Mouse (Mus musculus) mouse trophoblast stem cell (cell line): ENCODE data around the gene Ccm2.

Source experiments
- in situ Hi-C, 2 experiments: fragments of 300-500 bp; cut with MseI, MboI; formaldehyde crosslinking; loops; 2 replicates in 1 of 2; 3 replicates in 1 of 2; pipeline ENCODE4 v1.15.1; 2025

The Ccm2 gene

DNA sequence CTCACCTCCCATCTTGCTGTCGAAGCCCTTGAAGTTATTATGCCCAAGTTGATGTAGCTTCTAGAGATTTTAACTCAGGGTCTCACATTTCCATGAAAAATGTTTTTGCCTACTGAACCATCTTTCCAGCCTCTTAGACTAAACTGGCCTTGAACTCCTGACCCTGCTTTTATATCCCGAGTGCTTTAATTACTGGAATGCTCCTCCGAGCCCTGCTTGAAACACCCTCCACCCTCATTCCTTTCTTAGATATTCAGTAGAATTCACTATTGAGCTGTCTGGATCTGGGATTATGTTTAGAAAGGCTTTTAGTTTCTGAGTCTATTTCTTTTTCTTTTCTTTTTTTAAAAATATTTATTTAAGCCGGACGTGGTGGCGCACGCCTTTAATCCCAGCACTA is 32.7 kb downstream of the Ccm2 start:
- in situ Hi-C loops = no loop called here

DNA sequence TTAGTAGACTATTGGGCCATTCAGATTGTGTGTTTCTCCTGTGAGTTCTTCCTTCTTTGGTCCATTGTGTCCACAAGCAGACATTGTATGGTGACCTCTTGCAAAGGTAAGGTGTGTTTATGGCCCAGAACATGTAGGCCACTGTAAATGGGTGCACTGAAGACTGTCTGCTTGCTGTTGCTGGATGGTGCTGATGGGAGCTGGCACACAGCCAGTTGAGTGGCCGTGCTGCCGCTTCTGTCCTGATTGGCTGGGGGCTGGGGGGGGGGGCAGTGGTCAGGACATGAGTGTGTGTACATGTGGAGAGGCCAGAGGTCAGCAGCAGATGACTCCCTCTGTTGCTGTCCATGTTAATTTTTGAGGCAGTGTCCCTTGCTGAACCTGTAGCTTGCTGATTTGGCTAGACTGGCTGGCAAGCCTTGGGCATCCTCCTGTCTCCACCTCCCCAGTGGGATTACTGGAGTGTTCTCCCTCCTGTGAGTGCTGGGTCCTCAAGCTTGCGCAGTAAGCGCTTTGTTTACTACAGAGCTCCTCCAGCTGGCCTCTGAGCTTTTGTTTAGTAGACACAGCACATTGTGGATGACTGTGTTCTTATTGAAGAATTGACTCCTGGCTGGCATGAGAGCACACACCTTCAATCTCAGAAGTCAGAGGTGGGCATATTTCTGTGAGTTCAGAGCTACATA is 33.5 kb downstream of the Ccm2 start:
- in situ Hi-C loops = no loop called here

DNA sequence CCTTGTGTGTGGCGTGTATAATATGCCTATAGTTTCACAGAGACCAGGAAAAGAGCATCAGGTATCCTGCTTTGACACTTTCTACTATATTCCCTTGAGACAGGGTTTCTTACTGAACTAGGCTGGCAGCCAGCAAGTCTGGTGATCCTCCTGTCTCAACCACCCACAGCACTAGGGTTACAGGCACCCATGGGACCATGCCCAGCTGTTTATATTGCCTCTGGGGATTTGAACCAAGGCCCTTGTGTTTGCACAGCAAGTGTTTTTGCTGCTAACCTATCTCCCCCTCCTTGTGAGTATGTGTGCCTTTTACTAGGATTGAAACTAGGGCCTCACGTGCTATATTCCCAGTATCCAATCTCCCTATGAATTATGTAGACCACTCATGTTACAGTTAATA is 34.9 kb downstream of the Ccm2 start:
- in situ Hi-C loops = no loop called here

DNA sequence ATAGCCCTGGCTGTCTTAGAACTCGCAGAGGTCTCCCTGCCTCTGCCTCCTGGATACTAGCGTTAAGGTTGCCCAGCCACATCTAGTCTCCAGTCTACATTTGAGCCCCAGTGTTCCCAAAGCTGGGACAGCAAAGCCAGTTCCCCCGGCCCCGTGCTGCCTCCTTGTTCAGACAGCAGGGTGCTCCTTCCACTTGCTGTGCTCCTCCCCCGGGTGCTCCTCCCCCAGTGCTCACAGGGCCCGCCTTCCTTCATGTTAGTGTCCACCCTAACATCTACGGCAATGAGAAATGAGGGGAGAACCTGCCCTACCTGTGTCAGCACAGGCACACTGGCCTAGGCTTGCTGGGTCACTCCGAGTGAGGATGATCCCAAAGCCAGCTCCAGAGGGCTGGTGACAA is 39.1 kb downstream of the Ccm2 start:
- in situ Hi-C loops = no loop called here

DNA sequence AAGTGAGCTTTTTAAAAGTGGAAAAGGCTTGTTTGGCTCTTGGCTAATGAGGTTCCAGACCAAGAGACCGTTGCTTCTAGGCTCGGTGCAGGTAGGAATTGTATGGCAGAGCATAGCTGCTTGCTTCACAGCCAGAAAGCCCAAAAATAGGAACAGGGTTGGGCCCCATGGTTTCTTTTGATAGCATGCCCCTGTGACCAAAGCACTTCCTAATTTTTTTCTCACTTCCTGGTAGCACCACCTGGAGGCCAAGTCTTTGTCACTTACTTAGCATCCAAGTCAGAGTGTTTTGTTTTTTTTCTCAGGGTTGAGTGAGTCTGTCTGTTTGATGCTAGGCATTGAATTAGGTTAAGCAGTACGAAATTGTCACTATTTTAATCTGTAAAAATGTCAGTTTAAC is 40.0 kb downstream of the Ccm2 start:
- in situ Hi-C loops = no loop called here

DNA sequence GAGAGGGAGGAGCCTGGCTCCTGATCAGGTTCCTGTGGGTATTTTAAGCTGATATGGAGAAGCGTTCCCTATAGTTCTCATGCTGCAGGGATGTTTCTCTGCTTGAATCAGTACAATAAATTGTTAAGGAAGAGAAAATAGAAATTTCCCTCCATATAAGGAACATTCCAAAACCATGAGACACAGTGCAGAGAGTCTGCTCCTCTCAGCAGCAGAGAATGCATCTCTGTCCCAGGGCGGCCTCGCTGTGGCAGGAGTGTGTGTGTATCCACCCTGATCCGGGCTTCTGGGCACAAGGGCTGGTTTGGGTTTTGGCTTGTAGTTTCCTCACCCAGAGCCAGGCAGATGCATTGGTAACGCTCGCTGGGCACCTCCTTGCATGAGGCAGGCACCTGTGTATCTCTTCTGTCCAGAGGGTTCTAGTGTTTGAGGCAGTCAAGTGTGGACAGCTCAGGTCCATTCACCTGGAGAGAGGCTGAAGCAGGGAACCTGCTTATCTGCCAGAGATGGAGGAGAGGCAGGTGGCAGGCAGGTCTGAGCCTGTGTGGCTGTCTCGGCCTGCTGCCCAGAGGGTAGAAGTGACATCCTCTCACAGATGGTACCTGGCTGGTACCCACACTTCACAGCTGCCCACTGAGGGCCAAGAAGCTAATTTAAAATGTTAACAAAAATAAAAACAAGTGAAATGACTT is 40.7 kb downstream of the Ccm2 start:
- in situ Hi-C loops = no loop called here

DNA sequence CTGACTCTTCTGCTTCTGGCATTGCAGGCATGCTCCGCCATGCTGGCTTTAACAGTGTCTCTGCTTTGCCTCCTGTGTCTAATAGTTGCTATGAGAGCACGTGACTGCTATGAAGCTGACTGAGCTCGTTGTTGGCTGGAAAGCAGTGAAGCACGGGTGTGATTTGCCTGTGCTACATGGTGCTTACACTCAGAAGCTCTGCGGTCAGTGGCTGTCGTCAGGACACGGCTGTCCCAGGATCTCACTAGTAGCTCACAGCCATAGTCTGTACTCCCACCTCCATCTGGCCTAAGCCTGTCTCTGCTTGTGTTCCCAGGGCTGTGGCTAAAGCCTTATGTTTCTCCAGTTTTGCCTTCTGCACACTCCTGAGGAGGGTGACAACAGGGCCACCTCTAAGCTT is 41.6 kb downstream of the Ccm2 start:
- in situ Hi-C loops = no loop called here

DNA sequence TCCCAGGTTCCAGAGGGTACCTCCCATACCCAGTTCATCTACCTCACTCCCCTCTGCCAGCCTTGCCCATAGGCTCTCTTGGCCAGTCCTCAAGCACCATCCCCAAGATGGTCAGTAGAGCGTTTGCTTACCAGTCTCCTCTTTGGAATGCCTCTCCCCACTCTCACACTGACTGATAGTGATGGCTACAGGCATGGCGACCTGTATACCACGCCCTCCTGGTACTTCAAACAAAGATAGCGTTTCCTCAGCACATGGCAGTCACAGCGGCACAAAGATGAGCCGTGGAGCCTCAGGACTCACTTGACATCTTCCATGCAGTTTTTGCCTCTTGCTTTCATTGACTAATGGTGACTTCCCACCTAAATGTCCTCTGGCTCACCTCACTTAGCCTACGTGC is 43.2 kb downstream of the Ccm2 start:
- in situ Hi-C loops = no loop called here

DNA sequence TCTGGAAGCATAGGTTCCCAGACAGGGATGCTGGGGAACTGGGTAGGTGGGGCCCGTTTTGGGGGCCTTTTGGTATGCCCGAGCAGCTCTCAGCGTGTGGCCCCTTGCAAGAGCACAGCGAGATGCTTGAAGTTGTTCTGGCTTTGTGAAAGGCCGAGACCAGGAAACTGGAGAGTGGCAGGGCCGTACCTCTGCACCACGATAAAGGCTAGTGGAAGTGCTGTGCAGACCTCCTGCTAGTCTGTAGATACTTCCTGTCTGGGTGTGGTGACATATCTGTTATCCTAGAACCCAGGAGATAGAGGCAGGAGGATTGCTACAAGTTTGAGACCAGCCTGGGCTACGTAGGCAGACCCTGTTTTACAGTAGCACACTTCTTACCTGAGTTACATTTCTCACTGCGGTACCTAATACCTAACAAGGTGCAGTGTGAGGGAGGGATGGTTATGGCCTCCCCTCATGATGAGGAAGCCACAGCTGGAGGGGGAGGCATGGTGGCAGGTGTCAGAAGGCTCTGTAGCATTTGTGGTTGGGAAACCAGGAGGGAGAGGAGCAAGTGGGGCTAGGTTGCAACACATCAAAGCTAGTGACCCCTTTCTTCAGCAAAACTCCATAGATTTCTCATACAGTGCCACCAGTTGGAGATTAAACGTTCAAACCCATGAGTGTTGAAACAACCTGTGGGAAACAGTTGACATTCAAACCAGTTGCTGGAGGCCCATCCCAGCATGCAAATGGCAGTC is 44.4 kb downstream of the Ccm2 start:
- in situ Hi-C loops = no loop called here

DNA sequence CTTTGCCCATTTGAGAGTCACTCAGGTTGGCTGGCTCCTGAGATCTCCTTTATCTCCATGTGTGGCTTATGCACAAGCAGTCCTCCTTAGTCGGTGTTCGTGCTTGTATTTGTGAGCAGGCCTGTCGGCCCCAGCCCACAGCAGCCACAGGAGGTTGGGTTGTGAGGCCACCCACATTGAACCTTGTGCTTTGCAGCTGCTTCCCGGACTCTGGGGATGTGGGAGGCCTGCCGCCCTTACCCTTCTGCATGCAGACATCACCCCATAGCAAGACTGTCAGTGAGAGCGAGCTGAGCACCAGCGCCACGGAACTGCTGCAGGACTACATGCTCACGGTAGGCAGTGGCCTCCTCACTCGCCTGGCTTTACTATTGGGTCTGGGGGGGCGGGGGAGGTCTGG is 46.7 kb downstream of the Ccm2 start:
- in situ Hi-C loops = no loop called here

DNA sequence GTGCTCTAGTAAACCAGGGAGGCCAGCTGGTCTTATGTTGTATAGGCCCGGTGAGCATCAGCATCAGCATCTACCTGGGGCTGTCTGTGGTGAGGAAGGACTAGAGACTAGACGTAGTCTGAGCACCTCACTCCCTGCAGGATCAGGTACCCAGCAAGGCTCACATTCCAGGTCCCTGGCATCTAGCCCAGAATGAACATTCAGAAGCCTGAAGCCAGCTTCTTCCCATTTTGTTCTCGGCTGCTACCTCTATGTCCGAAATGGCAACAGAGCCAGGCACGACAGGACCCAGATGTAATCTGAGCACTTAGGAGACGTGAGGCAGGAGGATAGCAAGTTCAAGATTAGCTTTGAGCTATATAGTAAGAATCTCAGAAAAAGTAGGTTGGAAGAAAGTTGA is 48.2 kb downstream of the Ccm2 start:
- in situ Hi-C loops = no loop called here

DNA sequence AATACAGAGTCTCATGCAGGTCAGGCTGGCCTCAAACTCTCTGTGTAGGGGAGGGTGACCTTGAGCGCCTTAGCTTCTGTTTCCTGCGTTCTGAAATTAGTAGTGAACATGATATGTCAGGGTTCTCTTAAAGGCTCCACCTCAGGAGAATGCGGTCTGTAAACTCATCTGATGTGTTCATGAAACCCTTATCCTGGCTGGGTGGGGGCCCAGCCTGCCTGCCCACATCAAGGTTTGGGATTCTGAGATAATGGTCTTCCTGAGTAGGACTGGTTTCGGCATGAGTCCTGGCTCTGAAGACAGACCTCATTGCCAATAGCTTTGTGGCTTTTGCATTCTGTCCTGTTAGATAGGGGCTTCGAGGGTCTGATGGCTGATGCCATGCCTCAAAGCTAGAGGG is 48.7 kb downstream of the Ccm2 start:
- in situ Hi-C loops = no loop called here

DNA sequence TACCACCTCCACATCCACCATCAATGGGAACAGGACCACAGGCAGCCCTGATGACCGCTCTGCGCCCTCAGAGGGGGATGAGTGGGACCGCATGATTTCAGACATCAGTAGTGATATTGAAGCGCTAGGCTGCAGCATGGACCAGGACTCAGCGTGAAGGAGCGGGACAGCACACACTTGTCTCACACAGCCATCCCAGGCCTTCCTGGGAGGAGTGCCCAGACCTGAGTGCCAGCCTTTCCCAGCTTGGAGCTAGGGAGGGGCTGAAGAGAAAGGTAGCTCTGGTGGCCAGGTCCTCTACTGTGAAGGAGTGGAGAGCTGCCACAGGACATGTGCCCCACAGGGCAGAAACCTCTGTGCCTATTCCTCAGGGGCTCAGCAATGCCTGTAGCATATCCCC is 49.5 kb downstream of the Ccm2 start:
- in situ Hi-C loops = no loop called here

DNA sequence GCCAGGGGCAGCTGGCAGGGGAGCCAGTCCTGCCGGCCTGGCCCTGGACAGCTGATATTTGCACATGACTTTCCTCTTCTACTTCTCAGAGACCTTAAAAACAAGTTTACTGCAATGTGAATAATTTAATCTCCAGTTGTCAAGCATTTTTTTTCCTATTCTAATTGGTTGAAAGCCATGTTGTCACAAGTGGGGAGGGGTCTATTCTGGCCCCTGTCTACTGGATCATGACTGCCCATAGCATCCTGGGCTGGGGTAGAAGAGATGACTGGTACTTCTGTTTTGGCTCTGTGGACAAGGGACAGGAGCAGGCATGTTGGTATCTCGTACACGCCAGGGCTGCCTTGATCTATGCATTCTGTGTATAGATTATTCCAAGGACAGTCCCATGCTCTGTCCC is 49.9 kb downstream of the Ccm2 start:
- in situ Hi-C loops = no loop called here

DNA sequence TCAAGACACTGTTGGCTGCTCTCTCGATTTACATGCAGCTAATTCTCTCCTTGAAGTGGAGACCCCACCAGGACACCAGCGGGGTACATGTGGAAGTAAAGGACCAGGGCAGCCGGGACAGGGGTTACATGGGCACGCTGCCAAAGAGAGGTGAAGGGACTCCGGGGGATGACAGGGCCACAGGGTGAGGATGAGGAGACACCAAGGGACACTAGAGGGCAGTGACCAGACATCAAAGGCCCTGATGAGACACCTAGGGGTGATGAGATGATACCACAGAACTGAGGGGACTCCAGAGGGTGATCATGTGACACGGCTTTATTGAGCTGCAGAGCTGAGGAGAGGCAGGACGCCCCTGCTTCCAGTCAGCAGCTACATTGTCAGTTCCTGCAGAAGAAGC is 50.8 kb downstream of the Ccm2 start:
- in situ Hi-C loops = no loop called here

DNA sequence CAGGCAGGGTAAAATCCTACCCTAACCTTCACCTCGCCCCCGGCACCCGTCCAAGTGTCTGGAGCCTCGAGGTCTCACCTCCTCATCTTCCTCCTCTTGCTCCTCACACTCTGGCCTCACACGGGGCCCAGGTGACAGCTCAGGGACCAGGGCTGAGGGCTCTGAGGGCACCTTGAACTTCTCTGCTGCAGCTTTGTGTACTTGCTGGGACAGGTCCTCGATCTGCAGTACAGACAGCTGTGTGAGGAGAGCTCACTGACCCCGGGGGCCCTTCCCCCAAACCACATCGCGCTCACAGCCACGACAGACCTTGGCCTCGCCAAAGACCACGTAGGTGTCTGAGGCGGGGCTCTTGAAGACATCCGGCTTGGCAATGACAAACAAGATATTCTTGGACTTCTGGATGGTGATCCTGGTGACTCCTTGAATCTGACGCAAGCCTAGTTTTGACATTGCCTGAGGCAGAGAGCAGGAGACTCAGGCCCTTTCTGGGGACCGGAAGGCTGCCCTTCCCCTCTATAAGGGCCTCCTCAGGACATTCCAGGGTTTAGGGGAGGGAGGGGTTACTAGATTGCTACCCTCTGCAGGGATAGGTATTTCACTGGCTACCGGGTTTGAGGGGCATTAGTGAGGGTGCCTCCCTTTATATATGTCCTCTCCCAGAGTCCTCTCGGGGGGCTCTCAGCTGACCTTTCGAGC is 51.7 kb downstream of the Ccm2 start:
- in situ Hi-C loops = no loop called here

DNA sequence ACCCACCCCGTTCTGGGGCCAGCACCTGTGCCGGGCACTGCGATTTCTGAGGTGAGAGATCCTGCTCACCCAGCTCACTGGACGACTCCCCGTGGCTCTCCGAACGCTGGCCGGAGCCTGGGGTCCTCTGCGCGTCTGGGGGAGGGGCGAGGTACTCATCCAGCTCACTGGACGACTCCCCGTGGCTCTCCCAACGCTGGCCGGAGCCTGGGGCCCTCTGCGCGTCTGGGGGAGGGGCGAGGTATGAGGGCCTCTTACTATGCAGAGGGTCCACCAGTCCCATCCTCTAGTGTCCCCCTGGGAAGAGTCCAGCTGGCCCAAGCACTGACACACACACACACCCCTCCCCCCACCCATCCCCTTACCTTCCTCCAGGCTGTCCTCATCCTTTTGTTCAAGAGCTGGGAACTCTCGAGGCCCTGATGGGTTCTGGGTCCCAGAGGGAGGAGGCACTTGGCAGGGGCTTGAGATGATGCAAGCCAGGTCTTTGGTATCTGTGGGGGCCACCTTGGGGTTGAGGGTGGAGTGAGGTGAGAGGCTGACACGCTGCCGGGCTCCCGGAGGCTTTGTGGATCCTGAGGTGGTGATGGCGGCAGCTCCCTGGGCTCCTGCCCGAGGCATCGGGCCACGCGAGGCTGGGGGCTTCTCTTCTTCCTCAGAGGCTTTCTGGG is 52.5 kb downstream of the Ccm2 start:
- in situ Hi-C loops = no loop called here

DNA sequence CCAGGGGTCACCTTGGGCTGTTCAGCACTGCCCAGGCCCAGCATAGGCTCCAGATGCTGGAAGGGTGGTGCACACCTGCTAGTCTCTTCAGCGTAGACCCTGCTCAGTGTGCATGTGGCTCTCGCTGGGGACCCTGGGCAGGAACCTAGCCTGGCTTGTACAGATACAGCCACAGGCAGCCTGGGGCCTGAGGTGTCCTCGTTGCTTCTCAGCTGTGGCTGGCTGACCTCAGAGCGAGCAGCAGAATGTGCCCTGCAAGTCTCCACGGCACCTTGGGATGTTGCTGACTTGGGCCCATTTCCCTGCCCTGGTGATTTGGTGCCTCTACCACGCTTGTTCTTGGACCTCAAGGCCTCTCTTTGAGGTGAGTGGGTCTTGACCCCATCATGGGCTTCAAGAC is 53.1 kb downstream of the Ccm2 start:
- in situ Hi-C loops = no loop called here

DNA sequence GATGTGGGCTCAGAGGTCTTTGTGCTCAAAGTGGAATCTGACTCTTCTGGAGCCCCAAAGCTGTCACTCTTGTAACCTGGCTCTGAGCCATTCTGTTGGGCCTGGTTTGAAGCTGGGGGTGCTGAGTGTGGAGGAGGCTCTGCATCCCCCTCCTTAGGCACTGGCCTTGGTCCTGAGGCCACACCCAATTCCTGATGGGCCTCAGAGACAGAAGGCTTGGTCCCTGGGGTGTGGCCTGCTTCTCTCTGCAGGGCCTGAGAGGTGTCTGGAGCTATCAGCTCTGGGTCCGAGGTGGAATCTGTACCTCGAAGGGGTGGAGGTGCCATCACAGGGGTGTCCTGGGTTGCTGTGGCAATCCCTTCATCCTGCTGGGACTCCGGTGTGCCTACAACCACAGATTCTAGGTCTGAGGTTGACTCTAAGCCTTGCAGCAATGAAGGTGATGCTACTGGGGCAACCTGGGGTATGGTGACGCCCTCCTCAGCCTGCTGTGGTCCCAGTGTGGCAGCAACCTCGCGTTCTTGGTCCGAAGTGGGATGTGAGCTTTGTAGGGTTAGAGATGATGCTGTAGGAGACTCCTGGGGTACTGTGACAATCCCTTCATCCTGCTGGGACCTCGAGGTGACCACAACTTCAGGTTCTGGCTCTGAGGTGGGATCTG is 53.7 kb downstream of the Ccm2 start:
- in situ Hi-C loops = no loop called here

DNA sequence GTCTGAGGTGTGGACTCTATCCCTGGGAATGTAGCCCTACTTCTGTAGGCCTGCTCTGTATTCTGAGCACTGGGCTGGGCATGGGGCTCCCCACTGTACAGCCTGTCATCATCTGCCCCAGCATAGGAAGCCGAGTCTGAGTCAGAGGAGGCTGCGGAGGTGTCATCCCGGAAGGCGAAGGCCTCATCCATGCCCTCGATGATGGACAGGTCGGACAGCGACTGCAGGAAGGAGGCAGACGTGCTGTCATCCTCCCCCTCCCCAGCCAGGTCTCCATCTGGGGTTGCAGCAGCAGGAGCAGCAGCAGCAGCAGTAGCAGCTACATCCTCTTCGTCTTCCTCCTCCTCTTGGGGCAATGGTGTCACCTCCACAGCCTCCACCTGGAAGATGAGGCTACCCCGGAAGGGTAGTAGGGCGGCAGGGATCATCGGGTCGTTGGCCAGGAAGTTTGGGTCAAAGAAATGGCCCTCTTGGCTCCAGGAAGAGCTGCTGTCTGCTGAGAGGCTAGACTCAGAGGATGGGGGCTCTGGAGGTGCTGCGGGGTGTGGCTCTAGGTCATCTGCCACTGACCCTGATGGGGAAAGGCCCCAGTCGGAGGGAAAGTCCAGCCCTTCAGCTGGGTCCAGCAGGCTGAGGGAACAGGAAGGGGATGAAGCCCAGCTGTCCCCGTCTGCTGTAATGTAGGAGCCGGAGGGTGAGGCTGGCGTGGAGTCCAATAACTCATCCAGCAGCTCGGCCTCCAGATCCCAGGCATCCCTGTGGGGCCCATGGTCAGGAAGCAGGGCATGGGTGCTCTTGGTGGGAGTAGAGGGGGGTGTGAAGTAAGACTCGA is 55.2 kb downstream of the Ccm2 start:
- in situ Hi-C loops = no loop called here
